Mouse (Mus musculus) liver, adult 2 months (tissue): ENCODE results near the gene Jak1.

Source experiments
- CTCF ChIP-seq: fragments of 200-500 bp; IDR thresholded peaks from 2 replicates; pipeline ENCODE4 v1.5.1; 2011; ENCODE audit warnings: low read depth, low read length, control low read depth
- POLR2A ChIP-seq: fragments of 200-500 bp; IDR thresholded peaks from 2 replicates; pipeline ENCODE4 v1.6.1; 2011; ENCODE audit warnings: low read length, control low read depth; ENCODE audit not compliant: insufficient read depth; ENCODE audit errors: extremely low read depth

- TF ChIP-seq POLR2A (no peak), CTCF (no peak)
Observed at GRCm38 (mm10) chr4:101160821-101161220, 104.3 kb downstream of the Jak1 start.
